In the genomic region with DNA sequence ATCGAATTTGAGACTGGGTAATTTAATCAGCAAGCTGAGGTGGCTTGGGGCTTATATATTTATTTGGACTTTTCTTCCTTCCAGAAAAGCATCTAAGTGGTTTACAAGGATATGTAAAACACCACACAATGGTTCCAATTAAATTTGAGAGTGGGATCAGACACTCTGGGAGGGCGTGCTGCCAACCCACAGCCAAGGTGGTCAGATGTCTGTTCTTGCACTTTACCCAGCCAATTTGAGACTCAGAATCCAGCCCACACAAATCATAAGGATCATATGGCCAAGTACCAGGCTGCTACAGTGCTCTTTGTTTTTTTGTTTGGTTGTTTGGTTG, we compare ENCODE assay signal across 19 mouse cellular contexts. TPM values are rescaled to one million over a fixed set of nuclear protein-coding genes. Genes with fewer than 3 reads are reported as not detected.
DNase-seq lines count a peak whose midpoint lies in the region; ATAC-seq and TF ChIP-seq lines count a peak whose summit lies in the region.
"Had no signal": no experiment of that assay in that cellular context is flagged by ENCODE, and none has a peak within 500 bp of the region (broad histone marks: within the 10 kb centered on the region; RNA-seq: fewer than 3 reads in every experiment).

No protein-coding gene starts in this region.

- H3K4me3 ChIP-seq in left cerebral cortex, adult 2 months = no peak overlapping the region
- no peak overlapping the region for H3K4me3 ChIP-seq in forebrain, embryonic 12.5 days (replicated peaks)
- H3K4me3 ChIP-seq in midbrain, embryonic 14.5 days (replicated peaks; ENCODE audit: low read depth, low read length) = no peak overlapping the region
- no peak overlapping the region for H3K4me3 ChIP-seq in liver, embryonic 12.5 days
- H3K4me3 ChIP-seq: heart, embryonic 13.5 days; limb, embryonic 15.5 days had no signal

- no peaks in the 10 kb centered on the region for H3K9me3 ChIP-seq in forebrain, embryonic 12.5 days
- no peaks in the 10 kb centered on the region for H3K9me3 ChIP-seq in midbrain, embryonic 14.5 days (ENCODE audit: control insufficient read depth, low read length)
- H3K9me3 ChIP-seq in liver, embryonic 12.5 days (replicated peaks) = no peaks in the 10 kb centered on the region
- H3K9me3 ChIP-seq: heart, embryonic 13.5 days; limb, embryonic 15.5 days had no signal

- WGBS in forebrain, embryonic 12.5 days = 20% methylated on average over 2 of the region's 2 CpGs
- 18% methylated on average over 2 of the region's 2 CpGs for WGBS in midbrain, embryonic 14.5 days
- 49% methylated on average over 2 of the region's 2 CpGs for WGBS in liver, embryonic 12.5 days (ENCODE audit: insufficient replicate concordance)

- intact Hi-C loops in left cerebral cortex, adult 2 months (cut with DNase I) = no loop called here
- intact Hi-C loops in left cerebral cortex, postnatal 10 days (cut with DNase I) = loop anchor here (5.0 kb wide), 1 partner anchor 45 kb away; no protein-coding TSS in a partner anchor

- TF ChIP-seq CTCF in left cerebral cortex, adult 2 months (IDR thresholded peaks at IDR 0.05) = no peak

- peaks cover 28% of the 10 kb centered on the region for H3K27me3 ChIP-seq in forebrain, embryonic 12.5 days
- no peaks in the 10 kb centered on the region for H3K27me3 ChIP-seq in midbrain, embryonic 14.5 days (ENCODE audit: control insufficient read depth, insufficient read depth, low read length)
- no peaks in the 10 kb centered on the region for H3K27me3 ChIP-seq in liver, embryonic 12.5 days (replicated peaks)
- H3K27me3 ChIP-seq: heart, embryonic 13.5 days; limb, embryonic 15.5 days had no signal

- no peak overlapping the region for H3K4me2 ChIP-seq in forebrain, embryonic 12.5 days
- H3K4me2 ChIP-seq in midbrain, embryonic 14.5 days (ENCODE audit: low read length) = no peak overlapping the region
- H3K4me2 ChIP-seq in liver, embryonic 12.5 days = no peak overlapping the region
- H3K4me2 ChIP-seq: heart, embryonic 13.5 days; limb, embryonic 15.5 days had no signal

- no peak for DNase-seq in left cerebral cortex, adult 2 months (ENCODE audit: extremely low spot score in 1 of 2, low spot score in 2 of 2)
- no peak for DNase-seq in left cerebral cortex, postnatal 10 days (ENCODE audit: extremely low spot score in 1 of 2, low spot score in 2 of 2)
- peak; percentile 65 for DNase-seq in brain, adult 2 months (ENCODE audit: low read depth, low spot score)
- DNase-seq in midbrain, embryonic 14.5 days = no peak
- DNase-seq in lung, postnatal 10 days = no peak
- DNase-seq: adrenal gland, adult 2 months; cerebellum, adult 8-10 months; heart, postnatal 4 days; kidney, adult 11 months; kidney, postnatal 36 days; layer of hippocampus, postnatal 36 days; lung, adult 18-20 months; thymus, postnatal 36 days had no signal

- peak; percentile 34; the same call in 1 of the 2 replicates for ATAC-seq in forebrain, embryonic 12.5 days (ENCODE audit: low FRiP score)
- ATAC-seq in midbrain, embryonic 14.5 days (ENCODE audit: low FRiP score, low TSS enrichment) = no peak; the same call in 1 of the 2 replicates
- no peak for ATAC-seq in liver, embryonic 12.5 days

- H3K4me1 ChIP-seq in forebrain, embryonic 12.5 days = peaks cover 30% of the 10 kb centered on the region
- H3K4me1 ChIP-seq in midbrain, embryonic 14.5 days (ENCODE audit: control insufficient read depth, insufficient read depth, low read length) = peaks cover 4% of the 10 kb centered on the region; the same call in 1 of the 2 replicates
- no peaks in the 10 kb centered on the region for H3K4me1 ChIP-seq in liver, embryonic 12.5 days
- H3K4me1 ChIP-seq: heart, embryonic 13.5 days; limb, embryonic 15.5 days had no signal

- peak overlapping the region; percentile 60 for H3K27ac ChIP-seq in left cerebral cortex, adult 2 months
- H3K27ac ChIP-seq in forebrain, embryonic 12.5 days = peak overlapping the region; percentile 27
- peak overlapping the region; percentile 52; the same call in 1 of the 2 replicates for H3K27ac ChIP-seq in midbrain, embryonic 14.5 days (replicated peaks; ENCODE audit: low read depth, low read length)
- H3K27ac ChIP-seq in liver, embryonic 12.5 days = no peak overlapping the region
- H3K27ac ChIP-seq: heart, embryonic 13.5 days; limb, embryonic 15.5 days; macrophage; stomach, postnatal 0 days had no signal

- no peaks in the 10 kb centered on the region for H3K36me3 ChIP-seq in forebrain, embryonic 12.5 days (replicated peaks)
- H3K36me3 ChIP-seq in midbrain, embryonic 14.5 days (ENCODE audit: control insufficient read depth, insufficient read depth, low read length) = no peaks in the 10 kb centered on the region
- no peaks in the 10 kb centered on the region for H3K36me3 ChIP-seq in liver, embryonic 12.5 days
- H3K36me3 ChIP-seq: heart, embryonic 13.5 days; limb, embryonic 15.5 days had no signal

- no peak overlapping the region for H3K9ac ChIP-seq in forebrain, embryonic 12.5 days
- H3K9ac ChIP-seq in midbrain, embryonic 14.5 days (replicated peaks; ENCODE audit: low read length) = no peak overlapping the region
- no peak overlapping the region for H3K9ac ChIP-seq in liver, embryonic 12.5 days
- H3K9ac ChIP-seq: heart, embryonic 13.5 days; limb, embryonic 15.5 days had no signal

RNA-seq across cellular contexts. Expression of gene Pin1, which starts 30.5 kb away (rescaled TPM):
- total RNA-seq in left cerebral cortex, adult 2 months (2021) = 10 to 100 TPM; 40.0 to 41.5 TPM
- total RNA-seq in left cerebral cortex, postnatal 10 days (2021) = 10 to 100 TPM; 38.7 to 40.0 TPM
- 53.9 and 56.2 TPM in 2 replicates for polyA plus RNA-seq in forebrain, embryonic 12.5 days (2016; fragmentation: Nextera tagmentation; extraction: Ambion mirVana)
- 56.7 and 68.6 TPM in 2 replicates for polyA plus RNA-seq in midbrain, embryonic 14.5 days (2014; fragmentation: Nextera tagmentation; extraction: Ambion mirVana)
- 37.2 and 39.0 TPM in 2 replicates for polyA plus RNA-seq in liver, embryonic 12.5 days (2016; fragmentation: Nextera tagmentation; extraction: Ambion mirVana)

RNA-seq across cellular contexts. Expression of gene Fbxl12, which starts 37.8 kb away (rescaled TPM):
- total RNA-seq in left cerebral cortex, adult 2 months (2021) = 10 to 100 TPM; 26.4 to 28.6 TPM
- 10 to 100 TPM; 18.0 to 19.5 TPM for total RNA-seq in left cerebral cortex, postnatal 10 days (2021)
- polyA plus RNA-seq in forebrain, embryonic 12.5 days (2016; fragmentation: Nextera tagmentation; extraction: Ambion mirVana) = 16.2 and 16.4 TPM in 2 replicates
- 12.1 and 20.8 TPM in 2 replicates for polyA plus RNA-seq in midbrain, embryonic 14.5 days (2014; fragmentation: Nextera tagmentation; extraction: Ambion mirVana)
- polyA plus RNA-seq in liver, embryonic 12.5 days (2016; fragmentation: Nextera tagmentation; extraction: Ambion mirVana) = 6.2 and 6.4 TPM in 2 replicates

RNA-seq across cellular contexts. Expression of gene Ubl5, which starts 39.7 kb away (rescaled TPM):
- 100 to 1,000 TPM; 289 to 312 TPM for total RNA-seq in left cerebral cortex, adult 2 months (2021)
- 100 to 1,000 TPM; 326 to 331 TPM for total RNA-seq in left cerebral cortex, postnatal 10 days (2021)
- 499 and 516 TPM in 2 replicates for polyA plus RNA-seq in forebrain, embryonic 12.5 days (2016; fragmentation: Nextera tagmentation; extraction: Ambion mirVana)
- 444 and 552 TPM in 2 replicates for polyA plus RNA-seq in midbrain, embryonic 14.5 days (2014; fragmentation: Nextera tagmentation; extraction: Ambion mirVana)
- polyA plus RNA-seq in liver, embryonic 12.5 days (2016; fragmentation: Nextera tagmentation; extraction: Ambion mirVana) = 307 TPM in 2 replicates
